1 mouse cellular context compared by ENCODE assay signal in the genomic region with DNA sequence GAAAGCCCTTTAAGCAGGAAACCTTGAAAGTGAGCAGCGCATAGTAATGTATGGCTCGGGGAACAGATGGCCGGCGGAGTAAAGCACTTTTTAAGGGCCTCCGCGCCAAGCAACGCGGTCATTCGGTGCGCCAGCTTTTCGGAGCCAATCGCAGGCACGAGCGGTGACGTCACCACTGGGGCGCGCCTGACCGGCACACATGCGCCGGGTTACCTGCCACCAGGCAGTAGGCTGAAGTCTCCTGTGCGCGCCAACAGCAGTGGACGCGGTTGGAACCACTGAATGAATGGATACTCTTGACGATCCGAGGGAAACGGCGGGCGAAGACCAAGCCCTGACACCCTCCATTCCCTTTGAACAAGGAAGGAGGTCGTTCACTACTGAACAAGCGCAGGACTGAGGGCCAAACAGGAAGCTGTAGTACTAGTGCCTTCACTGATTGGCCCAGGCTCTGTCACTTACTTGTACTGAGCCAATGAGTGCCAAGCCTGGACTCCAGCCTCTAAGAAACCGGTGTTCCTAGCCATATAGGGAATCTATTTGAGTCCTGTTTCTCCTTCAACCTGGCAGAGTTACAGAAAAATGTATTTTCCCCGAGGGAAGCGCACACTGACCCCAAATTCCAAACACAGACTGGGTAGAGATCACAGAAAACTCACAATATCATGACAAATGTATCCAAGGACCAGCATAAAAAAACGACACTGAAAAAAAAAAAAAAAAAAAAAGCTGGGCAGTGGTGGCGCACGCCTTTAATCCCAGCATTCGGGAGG.
TF ChIP-seq lines count a peak whose summit lies in the region.

A gene (minus strand): TSS at position 412 of the 773 bp plus-strand sequence.

TF ChIP-seq in myocyte, 11 proteins besides CTCF, POLR2A, EP300 and RAD21 (continued from another document):
- TF ChIP-seq TCF12 (IDR thresholded peaks at IDR 0.05; ENCODE audit: insufficient read depth, poor library complexity, severe bottlenecking) (no peak), TCF3 (IDR thresholded peaks at IDR 0.05; ENCODE audit: insufficient read length, low read depth) (no peak), USF1 (IDR thresholded peaks at IDR 0.05; ENCODE audit: low read depth) (no peak), MYOD1 (IDR thresholded peaks at IDR 0.05; ENCODE audit: control insufficient read depth in 1 of 3, insufficient read length in 2 of 3, low read depth in 2 of 3) (peak in 1 of 3 experiments; percentile 10), MAX (IDR thresholded peaks at IDR 0.05; ENCODE audit: low read depth) (no peak)
